Mouse (Mus musculus) neural tube, embryonic 15.5 days (tissue): ENCODE measurements around the gene Rexo4. TPM values are rescaled to one million over a fixed set of nuclear protein-coding genes. Genes with fewer than 3 reads are reported as not detected.

ENCODE experiments used
- ATAC-seq: fragments of 200-750 bp; cut with Nextera tagmentation; 2 replicates; pipeline ENCODE4 v1.8.0; 2017; ENCODE audit warnings: mild to moderate bottlenecking, moderate TSS enrichment, moderate library complexity; ENCODE audit not compliant: low FRiP score
- H3K27ac ChIP-seq: fragments of 300-500 bp; sonication (generic); replicated peaks from 2 replicates; pipeline ENCODE4 v1.5.1; 2015; ENCODE audit warnings: mild to moderate bottlenecking, inconsistent platforms
- H3K27me3 ChIP-seq: fragments of 300-500 bp; sonication (generic); replicated peaks from 2 replicates; pipeline ENCODE4 v1.6.1; 2015; ENCODE audit warnings: inconsistent platforms
- H3K36me3 ChIP-seq: fragments of 300-500 bp; sonication (generic); 2 replicates; pipeline ENCODE4 v1.6.1; 2015; ENCODE audit warnings: inconsistent platforms
- H3K4me1 ChIP-seq: fragments of 300-500 bp; sonication (generic); 2 replicates; pipeline ENCODE4 v1.6.1; 2015; ENCODE audit warnings: inconsistent platforms
- H3K4me2 ChIP-seq: fragments of 300-500 bp; sonication (generic); 2 replicates; pipeline ENCODE4 v1.6.1; 2015; ENCODE audit warnings: inconsistent platforms, mild to moderate bottlenecking, moderate library complexity
- H3K4me3 ChIP-seq: fragments of 300-500 bp; sonication (generic); replicated peaks from 2 replicates; pipeline ENCODE4 v1.5.1; 2015; ENCODE audit warnings: mild to moderate bottlenecking, inconsistent platforms
- H3K9ac ChIP-seq: fragments of 300-500 bp; sonication (generic); replicated peaks from 2 replicates; pipeline ENCODE4 v1.6.1; 2015; ENCODE audit warnings: mild to moderate bottlenecking, inconsistent platforms
- H3K9me3 ChIP-seq: fragments of 300-500 bp; sonication (generic); replicated peaks from 2 replicates; pipeline ENCODE4 v1.6.1; 2016; ENCODE audit warnings: inconsistent platforms
- WGBS: fragments of 180-500 bp; shearing (Covaris S2); methylation state at CpG from one replicate; pipeline ENCODE4 v1.1.7; 2015; ENCODE audit warnings: mixed read lengths; 5-methylcytosine and 5-hydroxymethylcytosine counted together
- polyA plus RNA-seq: library from polyadenylated mRNA; unstranded; fragments of >200 nt; fragmentation: Nextera tagmentation; extraction: Ambion mirVana; gene quantifications from 2 replicates; pipeline ENCODE4 v1.2.1, GENCODE M21; 2015

Gene Rexo4
- polyA plus RNA-seq, 1 experiment from 2014 or later, result 38.0 TPM

GRCm38 (mm10) chr2:26915927-26916728 lies 48.1 kb downstream of the Rexo4 start, which contains the start of the genes Surf2 and Surf1:
TSS of gene Surf2 (plus strand) at chr2:26916367.
TSS of gene Surf1 (minus strand) at chr2:26916530.
- Histone ChIP-seq H3K4me2 (peak within 1 kb of the TSS; percentile 97), H3K27me3 (no peaks in the 10 kb centered on the region), H3K4me1 (peaks cover 53% of the 10 kb centered on the region), H3K27ac (peak within 1 kb of the TSS; percentile 86), H3K9ac (peak within 1 kb of the TSS; percentile 86), H3K36me3 (peaks cover 58% of the 10 kb centered on the region), H3K4me3 (peak within 1 kb of the TSS; percentile 65), H3K9me3 (no peaks in the 10 kb centered on the region)
- WGBS, result 2% methylated on average over 47 of the region's 47 CpGs
- peak; percentile 81 for ATAC-seq

DNA sequence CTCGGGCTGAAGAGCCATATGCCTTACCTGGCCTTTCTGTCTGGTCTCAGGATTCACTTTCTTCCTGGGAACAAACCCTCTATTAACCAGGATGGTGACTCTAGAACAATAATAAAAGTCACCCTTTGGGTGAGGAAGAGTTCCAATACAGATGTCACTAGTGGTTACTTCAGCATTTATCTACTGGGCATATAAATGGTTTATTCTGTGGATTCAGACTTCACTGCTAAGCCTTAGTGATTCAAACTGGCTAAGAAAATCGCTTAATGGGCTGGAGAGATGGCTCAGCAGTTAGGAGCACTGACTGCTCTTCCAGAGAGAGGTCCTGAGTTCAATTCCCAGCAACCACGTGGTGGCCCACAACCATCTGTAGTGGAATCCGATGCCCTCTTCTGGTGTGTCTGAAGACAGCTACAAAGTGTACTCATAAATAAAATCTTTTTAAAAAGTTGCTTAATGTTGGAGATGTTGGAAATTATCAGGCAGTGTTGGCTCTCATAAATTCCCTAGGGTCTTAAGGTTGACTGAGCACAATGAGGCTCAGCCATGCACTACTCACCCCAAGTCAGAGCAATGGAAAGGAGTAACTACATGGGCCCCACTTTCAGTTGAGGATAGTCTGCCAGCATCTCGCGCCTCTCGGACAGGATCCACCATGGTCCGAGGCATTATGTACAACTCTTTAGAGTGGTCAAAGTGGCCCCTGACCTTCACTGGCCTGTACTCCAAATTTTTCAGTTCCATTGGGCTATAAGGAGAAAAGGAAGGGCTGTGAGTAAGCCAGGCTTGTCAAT lies 49.8 kb downstream of the Rexo4 start:
- Histone ChIP-seq H3K27me3 (no peaks in the 10 kb centered on the region), H3K9ac (no peak overlapping the region), H3K4me3 (peak overlapping the region; percentile 9; the same call in 1 of the 2 replicates), H3K9me3 (no peaks in the 10 kb centered on the region), H3K4me2 (peak overlapping the region; percentile 7; the same call in 1 of the 2 replicates), H3K4me1 (peaks cover 58% of the 10 kb centered on the region), H3K27ac (no peak overlapping the region), H3K36me3 (peaks cover 40% of the 10 kb centered on the region)
- WGBS, result 63% methylated on average over 8 of the region's 8 CpGs
- ATAC-seq, result no peak

DNA sequence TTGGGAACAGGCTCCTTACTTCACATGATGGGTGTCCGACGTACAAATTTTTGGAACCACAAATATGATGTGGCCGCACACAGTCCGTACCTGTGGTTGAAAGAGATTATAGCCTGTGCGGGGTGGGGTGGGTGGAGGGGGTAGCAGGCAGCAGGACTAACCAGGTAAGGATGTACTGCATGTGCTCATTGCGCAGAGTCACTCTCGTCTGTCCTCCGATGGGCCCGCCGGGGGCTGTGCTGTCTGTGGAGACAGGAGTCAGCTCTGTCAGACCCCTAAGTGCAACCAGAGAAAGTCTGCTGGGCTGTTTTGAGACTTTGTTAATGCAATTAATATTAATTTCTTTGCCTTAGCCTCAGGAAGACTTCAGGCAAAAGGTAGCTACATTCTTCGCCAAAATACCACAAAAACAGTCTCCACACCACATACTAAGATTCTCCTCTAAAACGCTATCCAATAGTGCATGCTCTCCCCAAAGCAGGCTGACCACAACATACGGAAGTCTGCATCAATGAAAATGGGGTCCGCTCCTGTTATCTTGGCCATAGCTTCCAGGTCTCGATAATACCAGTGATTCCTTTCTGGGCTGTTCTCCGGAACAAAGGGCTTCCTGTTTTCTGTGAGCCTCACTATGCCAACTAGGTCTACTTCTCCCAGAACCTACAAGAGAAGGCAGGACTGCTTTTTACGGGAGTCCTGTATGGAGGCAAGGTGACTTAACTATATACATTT lies 50.6 kb downstream of the Rexo4 start:
- Histone ChIP-seq H3K27me3 (no peaks in the 10 kb centered on the region), H3K9me3 (no peaks in the 10 kb centered on the region), H3K4me2 (no peak overlapping the region), H3K9ac (no peak overlapping the region), H3K4me3 (no peak overlapping the region), H3K27ac (no peak overlapping the region), H3K4me1 (peaks cover 65% of the 10 kb centered on the region), H3K36me3 (peaks cover 33% of the 10 kb centered on the region)
- ATAC-seq, result no peak
- 87% methylated on average over 17 of the region's 17 CpGs for WGBS

- no peak for ATAC-seq
- H3K4me3 ChIP-seq, result peak overlapping the region; percentile 91
- H3K4me2 ChIP-seq, result peak overlapping the region; percentile 98
- peaks cover 65% of the 10 kb centered on the region for H3K4me1 ChIP-seq
- H3K36me3 ChIP-seq, result peaks cover 39% of the 10 kb centered on the region
- H3K9ac ChIP-seq, result peak overlapping the region; percentile 98
- no peaks in the 10 kb centered on the region for H3K9me3 ChIP-seq
- 72% methylated on average over 5 of the region's 5 CpGs for WGBS
- no peaks in the 10 kb centered on the region for H3K27me3 ChIP-seq
- no peak overlapping the region for H3K27ac ChIP-seq
Measured at GRCm38 (mm10) chr2:26912253-26912770, 51.9 kb downstream of the Rexo4 start.

GRCm38 (mm10) chr2:26910994-26911765 lies 53.0 kb downstream of the Rexo4 start:
- peaks cover 51% of the 10 kb centered on the region for H3K36me3 ChIP-seq
- ATAC-seq, result peak; percentile 63
- H3K4me1 ChIP-seq, result peaks cover 59% of the 10 kb centered on the region
- peak overlapping the region; percentile 93 for H3K27ac ChIP-seq
- peak overlapping the region; percentile 98 for H3K9ac ChIP-seq
- H3K4me3 ChIP-seq, result peak overlapping the region; percentile 91
- no peaks in the 10 kb centered on the region for H3K27me3 ChIP-seq
- WGBS, result 1% methylated on average over 37 of the region's 37 CpGs
- no peaks in the 10 kb centered on the region for H3K9me3 ChIP-seq
- H3K4me2 ChIP-seq, result peak overlapping the region; percentile 98

GRCm38 (mm10) chr2:26910124-26910993 lies 53.8 kb downstream of the Rexo4 start, which contains the start of the genes Med22 and Rpl7a:
TSS of gene Med22 (minus strand) at chr2:26910677.
TSS of gene Rpl7a (plus strand) at chr2:26910764.
- Histone ChIP-seq H3K27me3 (no peaks in the 10 kb centered on the region), H3K4me3 (peak within 1 kb of the TSS; percentile 91), H3K36me3 (peaks cover 59% of the 10 kb centered on the region), H3K9me3 (no peaks in the 10 kb centered on the region), H3K4me1 (peaks cover 55% of the 10 kb centered on the region), H3K4me2 (peak within 1 kb of the TSS; percentile 98), H3K9ac (peak within 1 kb of the TSS; percentile 98), H3K27ac (peak within 1 kb of the TSS; percentile 93)
- peak; percentile 93 for ATAC-seq
- WGBS, result under 1% methylated on average over 62 of the region's 74 CpGs

GRCm38 (mm10) chr2:26909387-26909784 lies 54.8 kb downstream of the Rexo4 start:
- Histone ChIP-seq H3K27me3 (no peaks in the 10 kb centered on the region), H3K36me3 (peaks cover 64% of the 10 kb centered on the region), H3K27ac (peak overlapping the region; percentile 93; the same call in 1 of the 2 replicates), H3K4me1 (peaks cover 46% of the 10 kb centered on the region), H3K9ac (peak overlapping the region; percentile 94), H3K4me3 (peak overlapping the region; percentile 91), H3K4me2 (peak overlapping the region; percentile 62), H3K9me3 (no peaks in the 10 kb centered on the region)
- ATAC-seq, result no peak

DNA sequence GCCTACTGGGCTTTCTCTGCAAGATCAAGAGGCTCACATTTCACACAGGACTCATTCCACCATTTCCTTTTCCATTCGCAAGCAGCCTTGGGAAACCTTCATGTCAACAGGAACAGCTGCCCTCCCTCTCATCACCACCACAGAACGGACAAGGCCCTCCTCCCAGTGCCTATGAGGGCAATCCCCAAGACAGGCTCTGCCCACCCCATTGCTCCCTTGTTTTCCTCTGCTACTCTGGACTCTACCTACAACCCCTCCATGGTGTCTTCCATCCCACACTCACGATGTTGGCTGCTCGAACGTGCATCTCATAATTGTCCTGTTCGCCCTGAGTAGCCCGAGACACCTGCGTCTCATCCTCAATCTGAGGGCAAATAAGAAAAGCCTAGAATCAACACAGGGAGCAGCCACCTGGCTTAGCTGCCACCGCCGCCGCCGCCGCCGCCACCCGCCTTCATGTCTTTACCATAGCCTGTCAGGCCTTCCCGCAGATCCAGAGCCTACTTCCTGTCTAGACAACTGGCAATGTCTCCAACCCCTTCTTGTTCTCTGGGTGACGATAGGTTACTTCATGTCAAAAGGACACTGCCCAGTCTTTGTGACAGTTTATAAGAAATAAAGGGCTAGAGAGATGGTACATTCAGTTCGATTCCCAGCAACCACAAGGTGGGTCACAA lies 55.3 kb downstream of the Rexo4 start:
- ATAC-seq, result no peak
- peak overlapping the region; percentile 94 for H3K9ac ChIP-seq
- H3K9me3 ChIP-seq, result no peaks in the 10 kb centered on the region
- H3K4me3 ChIP-seq, result peak overlapping the region; percentile 91
- no peak overlapping the region for H3K27ac ChIP-seq
- H3K4me1 ChIP-seq, result peaks cover 48% of the 10 kb centered on the region
- no peaks in the 10 kb centered on the region for H3K27me3 ChIP-seq
- WGBS, result 87% methylated on average over 18 of the region's 18 CpGs
- H3K4me2 ChIP-seq, result peak overlapping the region; percentile 62
- peaks cover 61% of the 10 kb centered on the region for H3K36me3 ChIP-seq

GRCm38 (mm10) chr2:26907109-26907508 lies 57.1 kb downstream of the Rexo4 start:
- Histone ChIP-seq H3K36me3 (peaks cover 44% of the 10 kb centered on the region), H3K27ac (no peak overlapping the region), H3K9ac (no peak overlapping the region), H3K4me3 (no peak overlapping the region), H3K4me2 (no peak overlapping the region), H3K4me1 (peaks cover 47% of the 10 kb centered on the region), H3K27me3 (no peaks in the 10 kb centered on the region), H3K9me3 (no peaks in the 10 kb centered on the region)
- no peak for ATAC-seq
- WGBS, result 65% methylated on average over 4 of the region's 4 CpGs
